Mouse (Mus musculus) MEL (cell line): ENCODE results near the gene Gm20388. TPM values are rescaled to one million over a fixed set of nuclear protein-coding genes. Genes with fewer than 3 reads are reported as not detected.

Experiments used
- DNase-seq: peaks from one replicate; pipeline ENCODE4 v3.0.0; 2011; ENCODE audit warnings: low read depth, low spot score
- H3K27ac ChIP-seq: 2 replicates; pipeline ENCODE4 v1.5.1; 2012; ENCODE audit warnings: low read depth, mild to moderate bottlenecking, control low read depth, low read length, moderate library complexity; ENCODE audit not compliant: control insufficient read depth
- H3K27me3 ChIP-seq, 2 experiments: fragments of 150-350 bp in 1 of 2; sonication (generic) in 1 of 2; 2 replicates each; pipeline ENCODE4 v1.6.1; 2012; ENCODE audit warnings: low read length in 2 of 2, mild to moderate bottlenecking in 2 of 2, improper control_type of control experiment in 1 of 2, moderate library complexity in 1 of 2; ENCODE audit not compliant: insufficient read depth in 2 of 2, control insufficient read depth in 1 of 2
- H3K36me3 ChIP-seq, 2 experiments: 2 replicates each; pipeline ENCODE4 v1.6.1; 2012 to 2014; ENCODE audit warnings: low read length in 2 of 2, improper control_type of control experiment in 1 of 2, inconsistent platforms in 1 of 2, mild to moderate bottlenecking in 1 of 2; ENCODE audit not compliant: insufficient read depth in 2 of 2, control insufficient read depth in 1 of 2
- H3K4me1 ChIP-seq, 2 experiments: fragments of 150-350 bp in 1 of 2; sonication (generic) in 1 of 2; 2 replicates each; pipeline ENCODE4 v1.6.1; 2012; ENCODE audit warnings: low read length in 2 of 2, improper control_type of control experiment in 1 of 2, mild to moderate bottlenecking in 1 of 2; ENCODE audit not compliant: insufficient read depth in 2 of 2, control insufficient read depth in 1 of 2
- H3K4me3 ChIP-seq, 2 experiments: fragments of 150-350 bp in 1 of 2; sonication (generic) in 1 of 2; 2 replicates each; pipeline ENCODE4 v1.5.1; 2012; ENCODE audit warnings: low read depth in 2 of 2, low read length in 2 of 2, mild to moderate bottlenecking in 2 of 2, moderate library complexity in 2 of 2, control low read depth in 1 of 2, improper control_type of control experiment in 1 of 2; ENCODE audit not compliant: control insufficient read depth in 1 of 2, insufficient read depth in 1 of 2
- H3K79me2 ChIP-seq: 2 replicates; pipeline ENCODE4 v1.6.1; 2012; ENCODE audit warnings: mild to moderate bottlenecking, low read length, moderate library complexity; ENCODE audit not compliant: control insufficient read depth, poor library complexity, insufficient read depth
- H3K9ac ChIP-seq: 2 replicates; pipeline ENCODE4 v1.6.1; 2012; ENCODE audit warnings: low read depth, mild to moderate bottlenecking, control low read depth, low read length, moderate library complexity; ENCODE audit not compliant: control insufficient read depth, poor library complexity, severe bottlenecking
- H3K9me3 ChIP-seq: fragments of 150-350 bp; sonication (generic); replicated peaks from 2 replicates; pipeline ENCODE4 v1.6.1; 2012; ENCODE audit warnings: mild to moderate bottlenecking, low read length, improper control_type of control experiment, moderate library complexity; ENCODE audit not compliant: insufficient read depth
- CHD1 ChIP-seq: IDR thresholded peaks from 2 replicates; pipeline ENCODE4 v1.6.1; 2012; ENCODE audit warnings: low read depth, mild to moderate bottlenecking, inconsistent platforms, low read length, improper control_type of control experiment
- CHD2 ChIP-seq: IDR thresholded peaks from 2 replicates; pipeline ENCODE4 v1.6.1; 2011; ENCODE audit warnings: low read length, improper control_type of control experiment
- CTCF ChIP-seq, 3 experiments: IDR thresholded peaks in 2 of 3; conservative IDR thresholded peaks in 1 of 3; 2 replicates each; pipeline ENCODE4 v1.5.1; 2011 to 2012; ENCODE audit warnings: low read length in 3 of 3, low read depth in 2 of 3, mild to moderate bottlenecking in 2 of 3, improper control_type of control experiment in 1 of 3, inconsistent platforms in 1 of 3, mixed read lengths in 1 of 3, moderate library complexity in 1 of 3; ENCODE audit not compliant: control insufficient read depth in 1 of 3, insufficient read depth in 1 of 3, poor library complexity in 1 of 3, severe bottlenecking in 1 of 3
- E2F4 ChIP-seq: IDR thresholded peaks from 2 replicates; pipeline ENCODE4 v1.6.1; 2011; ENCODE audit warnings: low read depth, low read length, improper control_type of control experiment, borderline replicate concordance
- ELF1 ChIP-seq: IDR thresholded peaks from 2 replicates; pipeline ENCODE4 v1.6.1; 2014; ENCODE audit warnings: low read depth, mild to moderate bottlenecking, inconsistent platforms, low read length, improper control_type of control experiment, moderate library complexity
- EP300 ChIP-seq, 2 experiments: IDR thresholded peaks; 2 replicates each; pipeline ENCODE4 v1.6.1; 2011; ENCODE audit warnings: improper control_type of control experiment in 2 of 2, low read length in 2 of 2, low read depth in 1 of 2, mild to moderate bottlenecking in 1 of 2
- GABPA ChIP-seq: IDR thresholded peaks from 2 replicates; pipeline ENCODE4 v1.6.1; 2012; ENCODE audit warnings: low read depth, mild to moderate bottlenecking, inconsistent platforms, low read length, improper control_type of control experiment, moderate library complexity
- GATA1 ChIP-seq: IDR thresholded peaks from 2 replicates; pipeline ENCODE4 v1.6.1; 2011; ENCODE audit warnings: low read depth, low read length, improper control_type of control experiment
- HCFC1 ChIP-seq: IDR thresholded peaks from 2 replicates; pipeline ENCODE4 v1.6.1; 2012; ENCODE audit warnings: low read depth, mild to moderate bottlenecking, inconsistent platforms, low read length, improper control_type of control experiment, moderate library complexity
- JUND ChIP-seq: IDR thresholded peaks from 2 replicates; pipeline ENCODE4 v1.6.1; 2011; ENCODE audit warnings: low read depth, mild to moderate bottlenecking, improper control_type of control experiment, low read length
- MAFK ChIP-seq: IDR thresholded peaks from 2 replicates; pipeline ENCODE4 v1.6.1; 2011; ENCODE audit warnings: low read depth, mild to moderate bottlenecking, low read length, improper control_type of control experiment, borderline replicate concordance
- MAX ChIP-seq: IDR thresholded peaks from 2 replicates; pipeline ENCODE4 v1.6.1; 2011; ENCODE audit warnings: low read length, improper control_type of control experiment
- MAZ ChIP-seq: IDR thresholded peaks from 2 replicates; pipeline ENCODE4 v1.6.1; 2012; ENCODE audit warnings: low read depth, mild to moderate bottlenecking, inconsistent platforms, low read length, improper control_type of control experiment
- MXI1 ChIP-seq: IDR thresholded peaks from 2 replicates; pipeline ENCODE4 v1.6.1; 2011; ENCODE audit warnings: mild to moderate bottlenecking, low read depth, low read length, improper control_type of control experiment
- MYC ChIP-seq: IDR thresholded peaks from 2 replicates; pipeline ENCODE4 v1.6.1; 2011; ENCODE audit warnings: low read depth, mild to moderate bottlenecking, low read length, improper control_type of control experiment, moderate library complexity
- POLR2A ChIP-seq, 2 experiments: IDR thresholded peaks; 2 replicates each; pipeline ENCODE4 v1.6.1; 2011 to 2012; ENCODE audit warnings: low read length in 2 of 2, mild to moderate bottlenecking in 2 of 2, control low read depth in 1 of 2, improper control_type of control experiment in 1 of 2, low read depth in 1 of 2, moderate library complexity in 1 of 2; ENCODE audit not compliant: control insufficient read depth in 1 of 2, insufficient read depth in 1 of 2, poor library complexity in 1 of 2
- RCOR1 ChIP-seq: IDR thresholded peaks from 2 replicates; pipeline ENCODE4 v1.6.1; 2012; ENCODE audit warnings: low read depth, mild to moderate bottlenecking, inconsistent platforms, low read length, improper control_type of control experiment
- SIN3A ChIP-seq: IDR thresholded peaks from 2 replicates; pipeline ENCODE4 v1.6.1; 2012; ENCODE audit warnings: low read length, improper control_type of control experiment, inconsistent platforms
- SMC3 ChIP-seq: IDR thresholded peaks from 2 replicates; pipeline ENCODE4 v1.6.1; 2011; ENCODE audit warnings: low read depth, low read length, improper control_type of control experiment
- TBP ChIP-seq: IDR thresholded peaks from 2 replicates; pipeline ENCODE4 v1.8.0; 2011; ENCODE audit warnings: low read depth, low read length, improper control_type of control experiment
- UBTF ChIP-seq: IDR thresholded peaks from 2 replicates; pipeline ENCODE4 v1.6.1; 2012; ENCODE audit warnings: low read depth, mild to moderate bottlenecking, inconsistent platforms, low read length, improper control_type of control experiment, moderate library complexity, borderline replicate concordance; ENCODE audit not compliant: insufficient read depth
- USF1 ChIP-seq: IDR thresholded peaks from 2 replicates; pipeline ENCODE4 v1.6.1; 2014; ENCODE audit warnings: low read depth, mild to moderate bottlenecking, inconsistent platforms, low read length, improper control_type of control experiment, moderate library complexity
- USF2 ChIP-seq, 2 experiments: IDR thresholded peaks; 2 replicates each; pipeline ENCODE4 v1.6.1; 2011 to 2012; ENCODE audit warnings: improper control_type of control experiment in 2 of 2, low read length in 2 of 2, borderline replicate concordance in 1 of 2, inconsistent platforms in 1 of 2, low read depth in 1 of 2, mild to moderate bottlenecking in 1 of 2; ENCODE audit not compliant: insufficient read depth in 1 of 2
- ZC3H11A ChIP-seq: IDR thresholded peaks from 2 replicates; pipeline ENCODE4 v1.6.1; 2012; ENCODE audit warnings: low read depth, mild to moderate bottlenecking, inconsistent platforms, low read length, improper control_type of control experiment
- ZKSCAN1 ChIP-seq: IDR thresholded peaks from 2 replicates; pipeline ENCODE4 v1.6.1; 2012; ENCODE audit warnings: low read depth, mild to moderate bottlenecking, inconsistent platforms, low read length, improper control_type of control experiment, moderate library complexity
- ZNF384 ChIP-seq: IDR thresholded peaks from 2 replicates; pipeline ENCODE4 v1.6.1; 2012; ENCODE audit warnings: low read depth, mild to moderate bottlenecking, inconsistent platforms, low read length, improper control_type of control experiment
- polyA plus RNA-seq, 2 experiments: library from polyadenylated mRNA; stranded (reverse) in 1 of 2; unstranded in 1 of 2; fragments of >175 nt in 1 of 2; fragments of >200 nt in 1 of 2; gene quantifications; 2 replicates each; pipeline versions ENCODE4 v1.2.1 to v1.2.4; 2012; ENCODE audit warnings: low replicate concordance in 2 of 2, low read depth in 1 of 2; ENCODE audit not compliant: insufficient read length in 2 of 2, insufficient read depth in 1 of 2, missing spikeins in 1 of 2
- total RNA-seq: library from RNA; depleted of rRNA; stranded (reverse); fragments of 300-350 nt; gene quantifications from 2 replicates; pipeline ENCODE4 v1.2.3, GENCODE M21; 2012

Gm20388 gene
- total and polyA plus RNA-seq, 3 experiments, result 11.1 to 17.8 TPM; not detected in 1

DNA sequence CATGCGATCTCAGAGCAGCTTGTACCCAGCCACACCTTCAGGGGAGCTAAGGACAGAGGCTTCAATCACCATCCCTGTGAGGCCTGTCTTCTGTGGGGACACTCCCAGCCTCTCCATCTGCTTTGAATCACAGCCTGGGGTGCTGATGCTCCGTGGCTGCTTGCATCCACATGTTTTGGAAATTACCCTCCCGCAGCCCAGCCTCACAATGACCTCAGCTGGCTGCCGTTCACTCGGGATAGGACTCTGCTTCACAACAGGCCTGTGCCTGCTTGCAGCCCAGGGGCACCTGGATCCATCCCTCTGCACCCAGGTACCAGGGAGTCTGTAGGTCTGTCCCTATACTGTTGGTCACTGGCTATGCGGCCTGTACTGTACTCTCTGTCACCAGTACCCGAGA, 2153.7 kb downstream of the Gm20388 start:
- DNase-seq, result no peak
- no peak overlapping the region for H3K27ac ChIP-seq
- no peak overlapping the region for H3K4me3 ChIP-seq
- no peak for TF ChIP-seq UBTF
- no peak for TF ChIP-seq ZKSCAN1
- TF ChIP-seq MXI1, result no peak
- no peak for TF ChIP-seq POLR2A (IDR thresholded peaks at IDR 0.05; ENCODE audit: control insufficient read depth in 1 of 2, insufficient read depth in 1 of 2, low read depth in 1 of 2, low read length in 2 of 2, poor library complexity in 1 of 2)
- TF ChIP-seq TBP, result no peak
- no peak for TF ChIP-seq MAFK
- no peak for TF ChIP-seq USF1
- no peak for TF ChIP-seq GABPA
- no peak for TF ChIP-seq GATA1
- no peak for TF ChIP-seq SMC3
- no peak for TF ChIP-seq ELF1
- TF ChIP-seq ZC3H11A, result no peak
- TF ChIP-seq MAZ, result no peak
- TF ChIP-seq ZNF384, result no peak
- TF ChIP-seq CTCF (IDR thresholded peaks at IDR 0.05 in 2 of 3, conservative IDR thresholded peaks at IDR 0.05 in 1 of 3; ENCODE audit: control insufficient read depth in 1 of 3, insufficient read depth in 1 of 3, low read depth in 2 of 3, low read length in 3 of 3, poor library complexity in 1 of 3, severe bottlenecking in 1 of 3), result no peak
- no peak for TF ChIP-seq CHD2
- no peak for TF ChIP-seq JUND
- H3K4me1 ChIP-seq, result no peaks in the 10 kb centered on the region
- no peaks in the 10 kb centered on the region; a peak in 1 of 4 replicates for H3K27me3 ChIP-seq
- no peaks in the 10 kb centered on the region for H3K36me3 ChIP-seq
- H3K9ac ChIP-seq, result no peak overlapping the region
- no peaks in the 10 kb centered on the region for H3K79me2 ChIP-seq
- no peaks in the 10 kb centered on the region for H3K9me3 ChIP-seq

GRCm38 (mm10) chr8:122067783-122068505, 2157.3 kb downstream of the Gm20388 start:
- no peak overlapping the region for H3K4me3 ChIP-seq
- no peak overlapping the region for H3K27ac ChIP-seq
- TF ChIP-seq SIN3A (no peak), HCFC1 (no peak), UBTF (no peak), USF2 (IDR thresholded peaks at IDR 0.05; ENCODE audit: borderline replicate concordance in 1 of 2, insufficient read depth in 1 of 2, low read depth in 1 of 2, low read length in 2 of 2) (no peak), E2F4 (no peak), CHD2 (no peak), ZNF384 (no peak), ZC3H11A (no peak), RCOR1 (no peak), CTCF (IDR thresholded peaks at IDR 0.05 in 2 of 3, conservative IDR thresholded peaks at IDR 0.05 in 1 of 3; ENCODE audit: control insufficient read depth in 1 of 3, insufficient read depth in 1 of 3, low read depth in 2 of 3, low read length in 3 of 3, poor library complexity in 1 of 3, severe bottlenecking in 1 of 3) (no peak), MAX (no peak), CHD1 (no peak), ZKSCAN1 (no peak), USF1 (no peak), JUND (no peak), GATA1 (no peak), SMC3 (no peak), EP300 (IDR thresholded peaks at IDR 0.05; ENCODE audit: low read depth in 1 of 2, low read length in 2 of 2) (no peak), MYC (no peak)
- DNase-seq, result no peak
- no peaks in the 10 kb centered on the region for H3K79me2 ChIP-seq
- H3K9ac ChIP-seq, result no peak overlapping the region
- H3K4me1 ChIP-seq, result no peaks in the 10 kb centered on the region
- no peaks in the 10 kb centered on the region for H3K27me3 ChIP-seq
- no peaks in the 10 kb centered on the region for H3K36me3 ChIP-seq
- H3K9me3 ChIP-seq, result no peaks in the 10 kb centered on the region
